Mouse (Mus musculus) limb, embryonic 13.5 days (tissue): Measurements from ENCODE around the gene Gm17087. TPM values are rescaled to one million over a fixed set of nuclear protein-coding genes. Genes with fewer than 3 reads are reported as not detected.

ENCODE experiments used
- ATAC-seq: fragments of 200-750 bp; cut with Nextera tagmentation; 2 replicates; pipeline ENCODE4 v1.8.0; 2017; ENCODE audit warnings: low read depth, moderate number of reproducible peaks, moderate TSS enrichment; ENCODE audit not compliant: low FRiP score
- H3K27ac ChIP-seq: fragments of 300-500 bp; sonication (generic); 2 replicates; pipeline ENCODE4 v1.5.1; 2015; ENCODE audit warnings: inconsistent platforms, mild to moderate bottlenecking, moderate library complexity
- H3K27me3 ChIP-seq: fragments of 300-500 bp; sonication (generic); 2 replicates; pipeline ENCODE4 v1.6.1; 2015; ENCODE audit warnings: mild to moderate bottlenecking, inconsistent platforms
- H3K36me3 ChIP-seq: fragments of 300-500 bp; sonication (generic); 2 replicates; pipeline ENCODE4 v1.6.1; 2015; ENCODE audit warnings: inconsistent platforms, mild to moderate bottlenecking, moderate library complexity
- H3K4me1 ChIP-seq: fragments of 300-500 bp; sonication (generic); 2 replicates; pipeline ENCODE4 v1.6.1; 2015; ENCODE audit warnings: inconsistent platforms
- H3K4me2 ChIP-seq: fragments of 300-500 bp; sonication (generic); replicated peaks from 2 replicates; pipeline ENCODE4 v1.6.1; 2015; ENCODE audit warnings: inconsistent platforms, mild to moderate bottlenecking, moderate library complexity
- H3K4me3 ChIP-seq: fragments of 300-500 bp; sonication (generic); 2 replicates; pipeline ENCODE4 v1.5.1; 2015; ENCODE audit warnings: moderate library complexity, mild to moderate bottlenecking, inconsistent platforms
- H3K9ac ChIP-seq: fragments of 300-500 bp; sonication (generic); 2 replicates; pipeline ENCODE4 v1.6.1; 2015; ENCODE audit warnings: mild to moderate bottlenecking, inconsistent platforms
- H3K9me3 ChIP-seq: fragments of 300-500 bp; sonication (generic); 2 replicates; pipeline ENCODE4 v1.6.1; 2016; ENCODE audit warnings: inconsistent platforms
- WGBS: fragments of 180-500 bp; shearing (Covaris S2); methylation state at CpG from one replicate; pipeline ENCODE4 v1.1.7; 2015; 5-methylcytosine and 5-hydroxymethylcytosine counted together
- polyA plus RNA-seq: library from polyadenylated mRNA; unstranded; fragments of >200 nt; fragmentation: Nextera tagmentation; extraction: Ambion mirVana; gene quantifications from 2 replicates; pipeline ENCODE4 v1.2.1, GENCODE M21; 2015

The Gm17087 gene
- polyA plus RNA-seq, 1 experiment from 2014 or later = not detected

- no peaks in the 10 kb centered on the region for H3K4me1 ChIP-seq
- no peaks in the 10 kb centered on the region for H3K27me3 ChIP-seq
- no peaks in the 10 kb centered on the region for H3K36me3 ChIP-seq
- H3K9ac ChIP-seq = no peak overlapping the region
- no peak overlapping the region for H3K4me2 ChIP-seq
- 88% methylated on average over 14 of the region's 14 CpGs for WGBS
- no peaks in the 10 kb centered on the region for H3K9me3 ChIP-seq
- H3K27ac ChIP-seq = no peak overlapping the region
- no peak for ATAC-seq
- H3K4me3 ChIP-seq = no peak overlapping the region
These were observed 4.5 kb downstream of the Gm17087 start for GRCm38 (mm10) chr17:8562101-8562885.

- H3K4me3 ChIP-seq = no peak overlapping the region
- H3K4me2 ChIP-seq = no peak overlapping the region
- no peaks in the 10 kb centered on the region for H3K36me3 ChIP-seq
- H3K9me3 ChIP-seq = peaks cover 3% of the 10 kb centered on the region; the same call in 1 of the 2 replicates
- no peak for ATAC-seq
- H3K4me1 ChIP-seq = no peaks in the 10 kb centered on the region
- no peaks in the 10 kb centered on the region for H3K27me3 ChIP-seq
- H3K9ac ChIP-seq = no peak overlapping the region
- no peak overlapping the region for H3K27ac ChIP-seq
- WGBS = 80% methylated on average over 8 of the region's 8 CpGs
These were observed 8.8 kb downstream of the Gm17087 start for GRCm38 (mm10) chr17:8557926-8558325.

GRCm38 (mm10) chr17:8556223-8556622, 10.5 kb downstream of the Gm17087 start:
- WGBS = 72% methylated on average over 6 of the region's 6 CpGs
- Histone ChIP-seq H3K4me1 (peaks cover 5% of the 10 kb centered on the region; the same call in 1 of the 2 replicates), H3K4me3 (no peak overlapping the region), H3K4me2 (no peak overlapping the region), H3K27me3 (no peaks in the 10 kb centered on the region), H3K9ac (no peak overlapping the region), H3K9me3 (peaks cover 3% of the 10 kb centered on the region; the same call in 1 of the 2 replicates), H3K36me3 (no peaks in the 10 kb centered on the region), H3K27ac (no peak overlapping the region)
- ATAC-seq = no peak

- no peak overlapping the region for H3K9ac ChIP-seq
- no peak overlapping the region for H3K4me3 ChIP-seq
- H3K27me3 ChIP-seq = no peaks in the 10 kb centered on the region
- WGBS = 79% methylated on average over 9 of the region's 9 CpGs
- H3K9me3 ChIP-seq = peaks cover 3% of the 10 kb centered on the region; the same call in 1 of the 2 replicates
- no peaks in the 10 kb centered on the region for H3K36me3 ChIP-seq
- H3K4me2 ChIP-seq = no peak overlapping the region
- peaks cover 10% of the 10 kb centered on the region for H3K4me1 ChIP-seq
- no peak overlapping the region for H3K27ac ChIP-seq
- ATAC-seq = no peak
These were observed 11.0 kb downstream of the Gm17087 start for GRCm38 (mm10) chr17:8555785-8556184.

GRCm38 (mm10) chr17:8554219-8554618, 12.5 kb downstream of the Gm17087 start:
- Histone ChIP-seq H3K36me3 (no peaks in the 10 kb centered on the region), H3K4me3 (no peak overlapping the region), H3K9ac (no peak overlapping the region), H3K4me2 (no peak overlapping the region), H3K27ac (no peak overlapping the region), H3K4me1 (peaks cover 11% of the 10 kb centered on the region), H3K9me3 (peaks cover 3% of the 10 kb centered on the region; the same call in 1 of the 2 replicates), H3K27me3 (0 out of 2 replicates have a peak, but pooled peaks cover 6% of the 10 kb centered on the region)
- 82% methylated on average over 6 of the region's 6 CpGs for WGBS
- ATAC-seq = no peak

- H3K36me3 ChIP-seq = no peaks in the 10 kb centered on the region
- H3K27ac ChIP-seq = no peak overlapping the region
- H3K9me3 ChIP-seq = peaks cover 3% of the 10 kb centered on the region; the same call in 1 of the 2 replicates
- H3K9ac ChIP-seq = no peak overlapping the region
- 0 out of 2 replicates have a peak, but pooled peaks cover 7% of the 10 kb centered on the region for H3K27me3 ChIP-seq
- no peak overlapping the region for H3K4me2 ChIP-seq
- H3K4me3 ChIP-seq = no peak overlapping the region
- peaks cover 11% of the 10 kb centered on the region for H3K4me1 ChIP-seq
- 81% methylated on average over 3 of the region's 3 CpGs for WGBS
- ATAC-seq = no peak
These were observed 13.1 kb downstream of the Gm17087 start for GRCm38 (mm10) chr17:8553601-8554000.

GRCm38 (mm10) chr17:8552346-8553035, 14.3 kb downstream of the Gm17087 start:
- no peak overlapping the region for H3K4me3 ChIP-seq
- H3K4me1 ChIP-seq = peaks cover 11% of the 10 kb centered on the region
- H3K27me3 ChIP-seq = 0 out of 2 replicates have a peak, but pooled peaks cover 7% of the 10 kb centered on the region
- H3K36me3 ChIP-seq = no peaks in the 10 kb centered on the region
- 83% methylated on average over 8 of the region's 8 CpGs for WGBS
- H3K9me3 ChIP-seq = peaks cover 3% of the 10 kb centered on the region; the same call in 1 of the 2 replicates
- no peak overlapping the region for H3K27ac ChIP-seq
- no peak overlapping the region for H3K4me2 ChIP-seq
- no peak overlapping the region for H3K9ac ChIP-seq
- ATAC-seq = no peak

GRCm38 (mm10) chr17:8551641-8552040, 15.1 kb downstream of the Gm17087 start:
- Histone ChIP-seq H3K9ac (no peak overlapping the region), H3K4me2 (peak overlapping the region; percentile 32; the same call in 1 of the 2 replicates), H3K27ac (no peak overlapping the region), H3K27me3 (0 out of 2 replicates have a peak, but pooled peaks cover 7% of the 10 kb centered on the region), H3K9me3 (peaks cover 3% of the 10 kb centered on the region; the same call in 1 of the 2 replicates), H3K4me3 (no peak overlapping the region), H3K4me1 (peaks cover 11% of the 10 kb centered on the region), H3K36me3 (no peaks in the 10 kb centered on the region)
- 67% methylated on average over 3 of the region's 3 CpGs for WGBS
- no peak for ATAC-seq

GRCm38 (mm10) chr17:8548733-8549132, 18.0 kb downstream of the Gm17087 start:
- 0 out of 2 replicates have a peak, but pooled peaks cover 7% of the 10 kb centered on the region for H3K27me3 ChIP-seq
- H3K9ac ChIP-seq = no peak overlapping the region
- no peak overlapping the region for H3K27ac ChIP-seq
- no peaks in the 10 kb centered on the region for H3K36me3 ChIP-seq
- no peak for ATAC-seq
- no peak overlapping the region for H3K4me2 ChIP-seq
- 81% methylated on average over 4 of the region's 4 CpGs for WGBS
- H3K4me1 ChIP-seq = peaks cover 11% of the 10 kb centered on the region
- H3K9me3 ChIP-seq = no peaks in the 10 kb centered on the region
- no peak overlapping the region for H3K4me3 ChIP-seq

GRCm38 (mm10) chr17:8546366-8546765, 20.4 kb downstream of the Gm17087 start:
- Histone ChIP-seq H3K9me3 (no peaks in the 10 kb centered on the region), H3K9ac (no peak overlapping the region), H3K36me3 (no peaks in the 10 kb centered on the region), H3K4me1 (peaks cover 18% of the 10 kb centered on the region), H3K27me3 (0 out of 2 replicates have a peak, but pooled peaks cover 7% of the 10 kb centered on the region), H3K27ac (no peak overlapping the region), H3K4me3 (no peak overlapping the region), H3K4me2 (no peak overlapping the region)
- no peak for ATAC-seq
- WGBS = 84% methylated on average over 9 of the region's 9 CpGs

- Histone ChIP-seq H3K4me3 (no peak overlapping the region), H3K4me1 (peaks cover 11% of the 10 kb centered on the region), H3K36me3 (no peaks in the 10 kb centered on the region), H3K27me3 (no peaks in the 10 kb centered on the region), H3K4me2 (no peak overlapping the region; the same call in 1 of the 2 replicates), H3K27ac (no peak overlapping the region; the same call in 1 of the 2 replicates), H3K9me3 (0 out of 2 replicates have a peak, but pooled peaks cover 3% of the 10 kb centered on the region), H3K9ac (no peak overlapping the region)
- peak; percentile 36; the same call in 1 of the 2 replicates for ATAC-seq
- 34% methylated on average over 14 of the region's 14 CpGs for WGBS
These were observed 24.7 kb downstream of the Gm17087 start for GRCm38 (mm10) chr17:8541974-8542538.

GRCm38 (mm10) chr17:8538102-8538501, 28.6 kb downstream of the Gm17087 start:
- H3K9ac ChIP-seq = no peak overlapping the region
- H3K4me1 ChIP-seq = peaks cover 11% of the 10 kb centered on the region
- no peak overlapping the region for H3K4me3 ChIP-seq
- no peak for ATAC-seq
- no peak overlapping the region for H3K27ac ChIP-seq
- H3K36me3 ChIP-seq = no peaks in the 10 kb centered on the region
- 0 out of 2 replicates have a peak, but pooled peaks cover 3% of the 10 kb centered on the region for H3K9me3 ChIP-seq
- no peak overlapping the region for H3K4me2 ChIP-seq
- WGBS = 66% methylated on average over 3 of the region's 3 CpGs
- no peaks in the 10 kb centered on the region for H3K27me3 ChIP-seq
